Mouse (Mus musculus): ENCODE measurements around the gene Klk6.

Klk6 gene

DNA sequence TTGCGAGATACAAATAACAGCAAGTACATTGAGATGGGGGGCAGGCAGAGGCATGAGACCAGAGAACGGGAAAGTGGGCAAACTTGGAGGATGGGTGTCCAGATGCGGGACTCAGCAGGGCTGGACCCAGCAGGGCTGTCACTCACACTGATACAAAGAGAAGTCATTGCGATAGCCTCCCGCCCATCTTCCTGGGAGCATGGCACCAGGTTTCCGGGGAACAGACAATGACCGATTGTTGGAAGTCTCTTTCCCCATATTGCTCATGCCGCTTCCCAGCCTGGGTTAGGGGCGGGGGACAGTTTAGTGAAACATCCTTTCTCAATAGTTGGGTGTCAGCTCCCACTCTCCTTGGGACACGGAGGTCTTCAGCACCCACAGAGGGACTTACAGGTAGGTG is at the start of gene Klk6:
TSS of gene Klk6 (plus strand) at position 301 of the 400 bp plus-strand sequence.
- DNase-seq: no peak

DNA sequence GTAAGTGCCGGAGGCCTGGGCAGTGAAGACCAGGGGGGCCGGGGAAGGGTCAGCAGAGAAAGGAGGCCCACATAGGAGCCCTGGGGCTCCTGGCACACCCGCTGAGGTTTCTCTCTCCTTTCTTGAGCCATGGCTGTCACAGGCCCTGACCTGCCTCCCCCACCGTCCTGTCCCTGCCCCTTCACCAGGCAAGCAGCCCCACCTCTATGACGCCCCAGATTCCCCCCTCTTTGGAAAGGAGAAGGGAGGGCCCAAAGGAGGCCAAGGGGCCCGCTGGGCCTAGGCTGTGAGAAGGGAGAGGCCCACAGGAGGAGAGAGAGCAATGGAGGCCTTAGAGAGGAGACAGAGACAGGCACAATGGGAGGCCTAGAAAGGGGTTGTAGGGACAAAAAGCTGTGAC is 49.5 kb upstream of the Klk6 start:
- no peak for DNase-seq

DNA sequence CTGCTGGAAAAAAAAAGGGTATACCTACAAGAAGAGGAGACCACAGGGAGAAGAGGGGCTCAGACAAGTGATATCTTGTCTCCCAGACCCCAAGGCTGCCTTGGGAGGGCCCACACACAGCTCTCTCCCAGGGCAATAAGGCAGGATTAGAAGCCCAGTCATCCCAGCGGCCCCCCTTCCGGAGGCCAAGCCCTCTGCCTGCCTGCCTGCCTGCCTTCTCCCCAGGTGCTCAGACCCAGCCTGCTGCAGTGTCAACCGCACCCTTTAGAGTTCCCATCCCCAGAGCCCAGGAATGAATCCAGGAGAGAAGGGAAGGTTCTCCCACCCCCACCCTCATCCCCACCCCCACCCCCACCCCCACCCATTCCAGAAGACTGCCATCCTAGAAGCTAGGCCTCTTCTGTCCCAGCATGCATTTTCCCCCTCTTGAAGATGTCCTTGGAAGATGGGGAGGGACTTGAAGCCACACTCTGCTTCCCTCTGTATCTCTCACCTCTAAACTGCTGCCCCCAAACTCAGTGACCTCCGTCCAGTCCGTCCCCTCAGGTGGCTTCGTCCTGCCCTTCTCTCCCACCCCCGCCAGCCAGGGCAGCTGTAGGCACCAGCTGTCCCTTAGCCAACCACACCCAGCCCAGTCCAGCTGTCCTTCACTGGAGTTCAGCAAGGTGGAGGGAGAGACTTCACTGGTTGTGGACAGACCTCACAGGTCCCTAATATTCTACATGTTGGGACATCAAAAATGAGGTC is 48.8 kb upstream of the Klk6 start:
- DNase-seq: no peak

DNA sequence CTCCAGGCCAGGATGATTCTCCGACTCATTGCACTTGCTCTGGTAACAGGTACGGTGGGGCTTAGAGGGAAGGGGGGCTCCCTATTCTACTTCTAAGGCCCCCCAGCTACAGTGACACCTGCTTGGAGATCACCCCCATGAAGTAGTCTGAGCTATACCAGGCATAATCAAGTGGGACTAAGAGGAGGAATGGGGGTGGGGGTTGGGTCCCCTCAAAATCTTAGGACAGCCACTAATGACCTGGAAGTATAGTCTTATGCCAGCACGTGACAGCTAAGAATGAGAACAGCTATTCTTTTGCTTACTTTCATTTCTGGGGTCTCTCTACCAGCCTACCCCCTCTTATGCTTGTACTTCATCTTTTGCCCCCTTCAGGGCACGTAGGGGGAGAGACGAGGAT is 47.8 kb upstream of the Klk6 start:
- no peak for DNase-seq

DNA sequence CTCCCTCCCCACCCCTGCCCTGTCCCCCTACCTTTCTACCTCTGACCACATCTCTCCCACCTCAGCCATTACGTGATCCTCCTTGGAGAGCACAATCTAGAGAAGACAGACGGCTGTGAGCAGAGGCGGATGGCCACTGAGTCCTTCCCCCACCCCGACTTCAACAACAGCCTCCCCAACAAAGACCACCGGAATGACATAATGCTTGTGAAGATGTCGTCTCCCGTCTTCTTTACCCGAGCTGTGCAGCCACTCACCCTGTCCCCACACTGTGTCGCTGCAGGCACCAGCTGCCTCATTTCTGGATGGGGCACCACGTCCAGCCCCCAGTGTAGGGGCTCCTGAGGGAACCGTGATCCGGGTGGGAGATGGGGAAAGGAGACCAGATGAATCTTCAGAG is 46.9 kb upstream of the Klk6 start:
- DNase-seq: no peak

DNA sequence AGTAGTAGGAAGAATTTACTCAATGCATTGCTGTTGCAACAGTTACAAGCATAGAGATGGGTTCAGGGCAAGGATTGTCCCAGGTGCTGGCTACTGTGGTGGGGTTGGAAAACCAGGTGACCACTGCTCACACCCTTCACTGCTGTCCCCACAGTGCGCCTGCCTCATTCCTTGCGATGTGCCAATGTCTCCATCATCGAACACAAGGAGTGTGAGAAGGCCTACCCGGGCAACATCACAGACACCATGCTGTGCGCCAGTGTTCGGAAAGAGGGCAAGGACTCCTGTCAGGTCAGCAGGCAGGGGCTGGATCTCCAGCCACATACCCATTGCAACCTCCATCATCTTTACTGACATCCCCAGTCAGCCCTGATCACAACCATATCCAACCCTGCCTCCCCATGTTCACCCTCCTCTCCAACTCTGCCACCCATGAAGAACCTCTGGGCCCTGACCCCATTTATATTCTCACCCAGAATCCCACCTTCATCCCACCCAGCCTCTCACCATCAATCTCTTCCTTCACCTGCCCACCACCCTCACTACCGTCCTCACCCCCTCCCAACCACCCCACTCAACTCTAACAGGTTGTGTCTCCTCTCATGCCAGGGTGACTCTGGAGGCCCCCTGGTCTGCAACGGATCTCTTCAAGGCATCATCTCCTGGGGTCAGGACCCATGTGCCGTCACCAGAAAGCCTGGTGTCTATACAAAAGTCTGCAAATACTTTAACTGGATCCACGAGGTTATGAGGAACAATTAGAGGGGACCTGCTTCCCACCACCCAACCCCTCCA is 45.9 kb upstream of the Klk6 start:
- no peak for DNase-seq

DNA sequence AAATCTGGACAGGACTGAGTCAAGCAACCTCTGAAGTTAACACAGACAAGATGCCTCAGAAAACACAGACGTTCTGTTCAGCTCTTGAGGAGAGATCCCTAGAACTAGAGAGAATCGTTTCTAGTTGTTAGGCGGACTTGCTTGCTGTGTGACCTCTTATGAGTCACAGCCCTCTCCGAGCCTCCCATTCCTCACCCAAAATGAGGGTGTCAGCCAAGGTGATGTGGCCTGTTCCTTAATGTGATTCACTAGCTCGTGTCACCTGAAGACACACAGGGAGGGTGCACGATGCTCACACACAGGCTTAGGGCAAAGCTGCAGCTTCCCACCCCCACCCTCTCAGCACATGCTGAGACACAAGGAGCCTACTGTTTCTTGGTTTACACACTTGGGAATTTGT is 44.1 kb upstream of the Klk6 start:
- no peak for DNase-seq

DNA sequence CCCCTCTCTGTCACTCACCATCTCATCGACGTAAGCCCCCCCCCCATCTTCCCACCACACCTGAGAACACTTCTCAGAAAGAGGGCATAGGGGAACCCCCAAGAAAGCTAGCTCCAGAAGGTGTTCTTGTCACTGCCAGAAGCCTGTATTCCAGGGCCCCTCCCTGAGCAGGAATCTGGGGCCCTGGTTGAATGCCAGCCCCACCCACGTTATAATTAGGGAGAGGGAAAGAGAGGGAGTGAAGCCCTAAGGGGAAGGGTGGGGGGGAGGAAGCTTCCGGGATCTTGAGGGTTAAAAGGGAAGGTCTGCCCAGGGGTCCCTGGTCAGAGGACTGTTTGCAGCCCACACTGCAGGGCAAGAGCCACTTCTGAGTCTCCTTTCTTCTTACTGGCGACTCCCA is 43.6 kb upstream of the Klk6 start, which contains the start of gene Klk10:
TSS of gene Klk10 (plus strand) at position 290 of the 400 bp plus-strand sequence.
- no peak for DNase-seq

DNA sequence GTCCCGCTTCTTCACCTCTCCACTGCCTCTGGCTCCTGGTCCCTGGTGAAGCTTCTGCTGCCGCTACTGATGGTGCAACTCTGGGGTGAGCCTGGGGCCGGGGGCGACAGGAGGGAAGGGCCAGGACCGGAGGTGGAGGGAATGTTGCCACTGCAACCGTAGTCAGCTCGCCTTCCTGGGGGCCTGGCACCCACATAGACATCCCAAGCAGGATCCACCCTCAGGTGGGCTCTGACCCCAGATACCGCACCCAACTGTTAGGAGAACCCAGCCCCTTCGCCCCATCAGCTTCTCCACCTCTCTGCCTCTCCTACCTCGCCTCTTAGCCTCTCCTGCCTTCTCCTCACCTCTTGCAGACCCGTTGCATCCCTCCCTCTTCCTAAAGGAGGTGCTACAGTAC is 42.8 kb upstream of the Klk6 start:
- DNase-seq: no peak

DNA sequence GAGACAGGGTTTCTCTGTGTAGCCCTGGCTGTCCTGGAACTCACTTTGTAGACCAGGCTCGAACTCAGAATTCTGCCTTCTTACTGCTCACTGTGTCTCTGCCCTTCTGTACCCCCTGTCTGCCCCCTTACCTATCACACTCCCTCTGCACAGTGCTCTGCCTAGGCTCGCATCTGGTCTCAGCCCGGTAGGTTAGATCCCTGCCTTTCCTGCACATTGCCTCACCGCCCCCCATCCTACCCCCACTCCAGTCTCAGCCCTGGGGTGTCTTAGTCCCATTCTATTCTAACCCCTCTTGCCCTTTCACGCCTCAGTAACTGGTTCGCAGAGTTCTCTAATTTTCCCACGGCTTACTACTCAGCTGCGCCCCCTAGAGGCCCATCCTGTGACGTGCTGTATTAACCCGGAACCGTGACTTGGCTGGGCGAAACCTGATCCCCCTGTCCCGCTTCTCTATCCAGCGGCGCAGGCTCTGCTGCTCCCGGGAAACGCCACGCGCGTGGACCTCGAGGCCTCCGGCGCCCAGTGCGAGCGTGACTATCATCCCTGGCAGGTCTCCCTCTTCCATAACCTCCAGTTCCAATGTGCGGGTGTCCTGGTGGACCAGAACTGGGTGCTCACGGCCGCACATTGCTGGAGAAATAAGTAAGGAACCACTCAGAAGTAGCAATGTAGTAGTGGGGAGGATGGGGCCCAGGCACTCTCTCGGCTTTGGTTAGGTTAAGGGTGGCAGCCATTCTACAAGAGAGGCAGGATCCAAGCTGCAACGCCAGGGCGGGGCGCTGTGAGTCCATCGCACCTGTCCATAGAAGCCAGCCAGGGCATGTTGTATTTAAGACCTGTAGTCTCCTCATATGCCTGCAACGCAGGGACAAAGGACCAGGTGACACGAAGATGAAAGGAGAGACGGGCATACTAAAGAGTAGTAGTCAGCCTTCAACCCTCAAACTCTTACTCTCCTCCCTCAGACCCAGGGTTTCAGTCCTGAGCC is 41.7 kb upstream of the Klk6 start:
- peak; percentile 89 for DNase-seq

DNA sequence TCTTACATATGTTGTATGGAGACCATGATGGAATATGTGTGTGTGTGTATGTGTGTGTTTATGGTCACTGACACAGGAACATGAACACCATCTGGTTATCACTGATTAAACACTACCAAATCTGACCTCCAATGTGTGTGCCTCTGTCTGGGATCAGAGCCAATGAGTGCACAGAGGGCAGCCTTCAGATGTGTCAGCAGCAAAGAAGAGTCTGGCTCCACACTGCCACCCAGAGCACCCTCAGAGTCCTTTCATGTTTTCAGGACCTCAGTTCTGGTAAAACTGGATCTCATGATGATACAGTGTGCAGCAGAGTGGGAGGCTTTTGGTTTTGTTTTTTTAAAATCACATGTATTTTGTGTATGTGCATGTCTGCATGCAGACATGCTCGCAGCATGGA is 39.0 kb upstream of the Klk6 start:
- no peak for DNase-seq

DNA sequence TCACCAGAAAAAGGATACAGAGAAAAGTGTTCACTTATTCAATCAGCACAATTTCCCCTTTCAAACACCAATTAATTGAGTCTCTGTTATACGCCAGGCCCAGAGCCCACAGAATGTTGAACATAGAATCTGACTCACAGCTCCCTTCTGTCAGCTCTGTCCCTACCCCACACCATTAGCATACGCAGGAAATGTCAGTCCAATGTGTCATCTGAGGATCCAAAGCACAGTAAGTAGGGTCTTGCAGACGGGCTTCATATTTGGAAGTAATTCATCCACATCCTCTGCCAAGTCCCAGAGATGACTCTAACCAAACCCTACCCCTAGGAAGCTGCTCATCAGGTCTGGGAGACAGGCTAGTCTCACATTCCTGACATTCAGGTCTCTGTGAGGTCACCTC is 36.2 kb upstream of the Klk6 start:
- DNase-seq: no peak

DNA sequence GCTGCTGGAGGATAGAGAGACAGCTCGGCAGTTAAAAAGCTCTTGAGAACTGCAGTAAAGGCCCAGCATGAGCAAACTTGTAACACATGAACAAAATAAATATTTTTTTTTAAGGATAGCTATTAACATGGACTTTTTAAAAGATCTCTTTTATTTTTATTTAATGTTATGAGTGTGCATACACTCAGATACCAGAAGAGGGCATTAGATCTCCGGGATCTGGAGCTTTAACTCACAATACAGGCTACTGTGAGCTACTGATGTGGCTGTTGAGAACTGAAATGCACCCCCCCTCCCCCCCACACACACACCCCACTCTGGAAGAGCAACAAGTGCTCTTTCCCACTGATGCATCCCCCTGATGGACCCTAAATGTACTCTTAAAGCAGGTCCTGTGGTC is 35.0 kb upstream of the Klk6 start:
- DNase-seq: no peak

DNA sequence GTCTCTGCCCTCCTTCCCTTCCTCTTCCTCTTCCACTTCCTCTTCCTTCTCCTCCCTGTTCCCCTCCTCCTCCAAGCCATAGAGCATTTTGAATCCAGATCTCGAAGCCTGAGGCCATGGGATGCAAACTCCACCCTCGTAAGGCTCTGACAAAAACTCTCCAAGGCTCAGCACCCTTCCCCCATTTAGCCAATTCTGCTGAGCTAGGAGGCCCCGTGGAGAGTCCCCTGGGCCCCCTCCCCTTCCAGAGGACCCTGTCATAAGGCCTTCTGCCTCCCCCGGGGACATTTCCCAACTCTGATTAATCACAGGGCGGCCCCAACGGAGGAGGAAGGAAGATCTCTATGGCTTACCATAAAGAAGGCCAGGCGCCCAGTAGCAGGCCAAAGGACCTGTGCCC is 32.7 kb upstream of the Klk6 start, which contains the start of gene Klk9:
TSS of gene Klk9 (plus strand) at position 301 of the 400 bp plus-strand sequence.
- DNase-seq: no peak

DNA sequence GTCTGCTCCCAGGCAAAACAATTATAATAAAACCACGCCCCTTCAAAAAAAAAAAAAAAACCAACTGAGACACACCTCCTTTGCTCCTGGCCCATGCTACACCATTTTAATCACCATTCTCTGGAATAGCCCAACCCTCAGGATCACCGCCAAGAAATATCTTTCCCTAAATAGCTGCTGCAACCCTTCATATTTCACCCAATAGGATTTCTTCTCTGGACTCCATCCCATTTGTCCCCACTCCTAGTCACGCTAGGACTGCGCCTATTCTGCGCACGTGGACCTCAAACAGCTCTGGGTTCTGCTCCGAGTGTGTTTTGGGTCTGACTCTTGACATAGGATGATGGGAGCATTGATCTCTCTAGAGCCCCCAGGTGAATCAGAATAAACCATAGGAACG is 27.9 kb upstream of the Klk6 start:
- DNase-seq: peak; percentile 6

DNA sequence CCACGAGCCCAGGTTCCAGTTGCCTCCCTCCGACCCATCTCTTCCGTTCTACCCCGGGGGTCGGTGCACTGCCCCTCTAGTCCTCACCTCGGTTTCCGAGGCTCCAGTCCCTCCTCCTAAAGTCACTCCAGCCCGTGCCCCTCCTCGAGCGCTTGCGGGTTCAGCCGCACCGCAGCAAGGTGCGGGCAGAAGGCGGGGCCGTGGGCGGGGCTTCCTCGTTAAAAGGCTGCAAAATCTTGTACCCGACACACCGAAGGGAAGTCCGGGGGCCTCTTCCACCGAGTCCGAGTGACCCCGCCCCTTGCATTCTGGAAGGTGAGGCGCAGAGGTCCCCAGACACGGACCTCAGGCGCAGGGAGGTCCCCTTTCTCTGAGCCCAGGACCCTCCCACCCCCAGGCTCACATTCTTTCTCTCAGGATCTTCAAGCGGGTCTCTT is 26.9 kb upstream of the Klk6 start, which contains the start of gene Klk8:
TSS of gene Klk8 (plus strand) at position 245 of the 437 bp plus-strand sequence.
- peak; percentile 54 for DNase-seq

DNA sequence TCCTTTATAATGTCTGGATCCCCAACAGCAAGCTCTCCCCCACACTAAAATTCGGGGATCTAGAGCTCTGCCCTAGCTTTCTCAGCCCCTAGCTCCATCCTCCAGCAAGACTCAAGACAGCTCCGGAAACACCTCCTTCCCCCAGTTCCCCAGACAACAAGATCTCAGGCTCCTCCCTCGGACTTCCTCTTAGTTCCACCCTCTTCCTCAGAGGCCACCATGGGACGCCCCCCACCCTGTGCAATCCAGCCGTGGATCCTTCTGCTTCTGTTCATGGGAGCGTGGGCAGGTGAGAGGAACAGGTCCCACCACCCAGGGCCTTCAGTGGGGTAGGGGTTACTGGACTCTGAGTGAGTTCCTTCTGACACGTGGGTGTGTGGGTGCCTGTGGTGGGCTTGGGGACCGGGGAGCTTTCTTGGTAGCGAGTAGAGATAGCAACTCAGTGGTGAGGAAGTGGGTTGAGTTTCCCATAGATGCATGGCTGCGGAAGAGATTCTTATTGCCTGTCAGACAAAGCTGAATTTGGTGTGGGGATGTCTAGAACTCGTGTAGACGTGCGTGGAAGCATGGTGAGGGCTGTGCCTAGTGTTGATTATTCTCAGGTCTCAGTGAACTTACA is 26.3 kb upstream of the Klk6 start:
- peak; percentile 21 for DNase-seq

DNA sequence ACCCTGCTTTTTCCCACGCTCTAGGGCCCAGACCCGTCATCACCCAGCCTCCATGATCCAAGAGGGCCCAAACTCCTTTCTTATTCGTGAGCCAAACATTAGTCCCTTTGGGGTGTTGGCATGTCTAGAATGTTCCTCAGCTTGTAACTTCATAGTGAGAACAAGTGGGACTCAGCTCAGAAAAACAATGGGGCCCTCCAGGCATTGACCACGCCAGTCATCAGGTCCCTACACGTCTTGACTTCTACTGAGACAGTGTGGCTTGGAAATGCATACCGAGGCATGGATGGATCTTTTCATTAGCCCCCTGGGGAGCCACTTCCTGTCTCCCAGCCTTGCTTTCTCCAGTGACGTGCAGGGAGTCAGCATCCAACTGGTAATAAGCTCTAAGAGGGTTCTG is 24.4 kb upstream of the Klk6 start:
- no peak for DNase-seq

DNA sequence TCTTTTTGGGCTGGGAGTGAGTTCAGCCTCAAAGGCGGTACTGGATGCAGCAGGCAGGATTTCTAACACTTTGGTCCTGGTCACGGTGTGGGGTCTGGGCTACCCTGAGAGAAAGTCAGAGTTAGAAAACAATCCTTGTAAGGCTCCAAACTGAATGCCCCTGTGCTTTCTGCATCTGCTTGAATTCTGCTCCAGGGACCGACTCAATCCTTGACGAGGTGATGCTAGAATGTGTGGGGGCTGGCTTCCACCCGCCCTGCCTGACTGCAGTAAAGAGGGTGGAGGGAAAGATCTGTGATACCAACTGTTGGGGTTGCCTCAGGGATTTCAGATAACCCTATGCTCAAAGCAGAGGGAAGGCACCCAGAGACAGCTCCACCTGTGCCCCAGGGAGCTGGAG is 13.3 kb upstream of the Klk6 start, which contains the start of gene Klk7:
TSS of gene Klk7 (plus strand) at position 301 of the 400 bp plus-strand sequence.
- DNase-seq: no peak

DNA sequence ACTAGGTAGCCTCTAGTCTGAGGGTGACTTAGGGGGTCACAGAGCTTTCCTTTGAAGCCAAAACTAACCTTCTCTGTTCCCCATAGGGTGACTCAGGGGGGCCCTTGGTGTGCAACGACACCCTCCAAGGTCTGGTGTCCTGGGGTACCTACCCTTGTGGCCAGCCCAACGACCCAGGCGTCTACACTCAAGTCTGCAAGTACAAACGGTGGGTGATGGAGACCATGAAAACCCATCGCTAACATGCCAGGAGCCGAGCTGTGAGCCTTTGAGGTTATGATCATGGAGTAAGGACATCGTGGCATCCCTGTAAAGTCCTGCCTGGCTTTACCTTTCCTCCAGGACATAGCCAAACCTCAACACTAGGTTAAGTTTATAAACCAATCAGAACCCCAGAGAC is 9.1 kb upstream of the Klk6 start:
- DNase-seq: no peak

DNA sequence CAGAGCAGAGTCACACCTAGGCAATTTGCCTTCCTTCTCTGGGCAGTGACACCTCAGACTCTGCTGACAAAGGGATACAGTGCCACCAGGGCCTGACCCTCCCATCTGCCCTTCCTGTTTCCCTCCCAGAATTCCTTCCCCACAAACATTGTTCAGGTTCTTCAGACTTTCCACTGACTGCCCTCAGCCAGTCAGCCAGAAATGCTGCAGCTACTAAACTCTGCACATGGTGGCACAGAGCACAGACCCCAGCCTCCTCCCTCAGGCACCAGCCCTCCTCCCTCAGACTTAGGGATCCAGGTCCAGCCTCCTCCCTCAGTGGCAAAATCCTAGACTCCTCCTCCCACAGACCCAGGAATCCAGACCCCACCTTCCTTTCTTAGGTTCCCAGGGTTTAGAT is 7.6 kb upstream of the Klk6 start:
- DNase-seq: no peak

DNA sequence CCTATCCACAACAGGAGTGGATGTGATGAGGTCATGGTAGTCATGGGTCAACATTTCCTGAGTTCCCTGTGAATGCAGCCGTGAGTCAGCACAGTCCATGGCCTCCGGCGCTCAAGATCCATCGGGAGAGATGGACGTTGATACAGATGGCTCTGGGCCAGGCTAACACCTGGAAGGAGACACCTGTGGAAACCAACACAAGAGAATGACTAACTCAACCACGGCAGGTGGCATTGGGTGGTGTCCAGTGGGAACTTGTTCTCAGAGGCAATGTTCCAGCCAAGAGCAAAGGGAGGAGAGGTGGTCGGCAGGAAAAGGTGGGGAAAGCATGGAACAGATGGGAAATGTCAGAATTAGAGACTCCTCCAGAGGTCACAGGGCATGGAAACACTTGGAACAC is 2.7 kb upstream of the Klk6 start:
- no peak for DNase-seq
